Mouse (Mus musculus): ENCODE results near the gene 1600002K03Rik.

DNA sequence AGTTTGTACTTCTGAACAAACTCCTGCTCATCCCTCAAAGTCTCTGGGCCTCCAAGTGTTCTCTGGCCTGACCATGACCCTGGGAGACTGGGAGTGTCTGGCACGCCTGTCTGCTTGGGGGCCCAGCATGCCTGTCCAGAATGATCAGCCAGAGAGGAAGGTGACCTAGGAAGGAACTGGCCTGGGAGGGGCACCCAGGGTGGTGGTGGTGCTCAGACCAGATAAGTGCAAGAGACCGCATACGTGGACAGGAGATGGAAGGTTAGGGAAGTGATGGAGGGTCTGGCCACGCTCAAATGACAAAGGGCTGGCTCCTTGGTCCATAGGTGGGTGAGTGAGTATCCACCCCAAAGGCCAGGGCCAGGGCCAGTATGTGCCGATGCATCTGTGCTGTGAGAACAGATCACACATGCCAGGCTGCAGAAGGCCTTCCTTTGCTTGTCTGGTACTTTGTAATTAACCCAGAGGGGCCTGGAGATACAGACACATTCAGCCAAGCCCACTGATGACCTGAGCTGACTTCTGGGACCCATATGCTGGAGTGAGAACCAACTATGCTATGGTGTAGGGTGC, 25.5 kb upstream of the 1600002K03Rik start:
- TF ChIP-seq CTCF (IDR thresholded peaks at IDR 0.05; ENCODE audit: borderline replicate concordance, insufficient read depth, low read depth, low read length) (no peak), POLR2A (IDR thresholded peaks at IDR 0.05; ENCODE audit: borderline replicate concordance, insufficient read depth, low read length) (no peak)

Data from cerebellum, adult 2 months (tissue).